Mouse (Mus musculus): ENCODE results near the gene Pkhd1.

Gene Pkhd1

GRCm38 (mm10) chr1:20617849-20618530 lies at the start of gene Pkhd1:
TSS of gene Pkhd1 (minus strand) at chr1:20618064.
- no peak for DNase-seq (ENCODE audit: low spot score)

- DNase-seq (ENCODE audit: low spot score), result no peak
Observed at GRCm38 (mm10) chr1:20667567-20667966, 49.7 kb upstream of the Pkhd1 start.

GRCm38 (mm10) chr1:20666233-20666632 lies 48.4 kb upstream of the Pkhd1 start:
- no peak for DNase-seq (ENCODE audit: low spot score)

GRCm38 (mm10) chr1:20655085-20655484 lies 37.2 kb upstream of the Pkhd1 start:
- DNase-seq (ENCODE audit: low spot score), result no peak

- no peak for DNase-seq (ENCODE audit: low spot score)
Observed at GRCm38 (mm10) chr1:20653513-20654506, 35.9 kb upstream of the Pkhd1 start.

- DNase-seq (ENCODE audit: low spot score), result no peak
Observed at GRCm38 (mm10) chr1:20634856-20635255, 17.0 kb upstream of the Pkhd1 start.

- no peak for DNase-seq (ENCODE audit: low spot score)
Observed at GRCm38 (mm10) chr1:20633276-20633869, 15.5 kb upstream of the Pkhd1 start.

- no peak for DNase-seq (ENCODE audit: low spot score)
Observed at GRCm38 (mm10) chr1:20624564-20624963, 6.7 kb upstream of the Pkhd1 start.

GRCm38 (mm10) chr1:20623375-20623774 lies 5.5 kb upstream of the Pkhd1 start:
- DNase-seq (ENCODE audit: low spot score), result no peak

GRCm38 (mm10) chr1:20620611-20621010 lies 2.7 kb upstream of the Pkhd1 start:
- DNase-seq (ENCODE audit: low spot score), result no peak

GRCm38 (mm10) chr1:20619363-20619762 lies 1.5 kb upstream of the Pkhd1 start:
- no peak for DNase-seq (ENCODE audit: low spot score)

- peak; percentile 9 for DNase-seq (ENCODE audit: low spot score)
Observed at GRCm38 (mm10) chr1:20612643-20613042, 5.2 kb downstream of the Pkhd1 start.

GRCm38 (mm10) chr1:20605489-20605888 lies 12.4 kb downstream of the Pkhd1 start:
- DNase-seq (ENCODE audit: low spot score), result no peak

GRCm38 (mm10) chr1:20590488-20590887 lies 27.4 kb downstream of the Pkhd1 start:
- DNase-seq (ENCODE audit: low spot score), result no peak

GRCm38 (mm10) chr1:20571469-20571868 lies 46.4 kb downstream of the Pkhd1 start:
- no peak for DNase-seq (ENCODE audit: low spot score)

GRCm38 (mm10) chr1:20569430-20569829 lies 48.4 kb downstream of the Pkhd1 start:
- DNase-seq (ENCODE audit: low spot score), result no peak

- no peak for DNase-seq (ENCODE audit: low spot score)
Observed at GRCm38 (mm10) chr1:20558443-20558842, 59.4 kb downstream of the Pkhd1 start.

- no peak for DNase-seq (ENCODE audit: low spot score)
Observed at GRCm38 (mm10) chr1:20554398-20554797, 63.5 kb downstream of the Pkhd1 start.

- no peak for DNase-seq (ENCODE audit: low spot score)
Observed at GRCm38 (mm10) chr1:20551334-20551733, 66.5 kb downstream of the Pkhd1 start.

GRCm38 (mm10) chr1:20544526-20544925 lies 73.3 kb downstream of the Pkhd1 start:
- DNase-seq (ENCODE audit: low spot score), result no peak

- DNase-seq (ENCODE audit: low spot score), result no peak
Observed at GRCm38 (mm10) chr1:20513364-20514084, 104.3 kb downstream of the Pkhd1 start.

- DNase-seq (ENCODE audit: low spot score), result no peak
Observed at GRCm38 (mm10) chr1:20498965-20499364, 118.9 kb downstream of the Pkhd1 start.
